Mouse (Mus musculus) central nervous system, embryonic 14 days (tissue): Measurements from ENCODE around the gene Tmem87a. TPM values are rescaled to one million over a fixed set of nuclear protein-coding genes. Genes with fewer than 3 reads are reported as not detected.

Source experiments
- polyA plus RNA-seq: library from polyadenylated mRNA; depleted of rRNA; stranded (reverse); fragments of >200 nt; gene quantifications from 2 replicates; pipeline ENCODE4 v1.2.3, GENCODE M21; 2012; rRNA removed

Tmem87a gene
- polyA plus RNA-seq: 20.4 and 20.5 TPM in 2 replicates

GRCm38 (mm10) chr2:120403986-120404822, at the start of gene Tmem87a:
Gene Tmem87a, minus strand, starts transcription at chr2:120404113.

GRCm38 (mm10) chr2:120403653-120403985, 294 bp downstream of the Tmem87a start, which contains the start of gene Ganc:
Gene Ganc, plus strand, starts transcription at chr2:120403896.

GRCm38 (mm10) chr2:120352682-120353646, 50.9 kb downstream of the Tmem87a start, which contains the start of gene Vps39:
Gene Vps39, minus strand, starts transcription at chr2:120353137.

GRCm38 (mm10) chr2:120313976-120314375, 89.9 kb downstream of the Tmem87a start, which contains the start of gene Pla2g4f:
Gene Pla2g4f, minus strand, starts transcription at chr2:120314165.

Other genes with a start within 250 kb of the Tmem87a start
- 7.3 and 8.6 TPM in 2 replicates for gene Ehd4, start 249.5 kb downstream of the Tmem87a start, polyA plus RNA-seq
- 3.3 and 3.5 TPM in 2 replicates for gene Pla2g4e, start 158.8 kb downstream of the Tmem87a start, polyA plus RNA-seq
- 0.04 TPM in 1 of 2 replicates, not detected in the other for gene Pla2g4d, start 114.9 kb downstream of the Tmem87a start, polyA plus RNA-seq
- 0.04 and 0.18 TPM in 2 replicates for gene Pla2g4f, start 89.9 kb downstream of the Tmem87a start, polyA plus RNA-seq
- gene Vps39, start 51.0 kb downstream of the Tmem87a start, polyA plus RNA-seq: 52.5 and 57.6 TPM in 2 replicates
- gene Ganc, start 217 bp downstream of the Tmem87a start, polyA plus RNA-seq: 7.8 and 8.0 TPM in 2 replicates
- 1.1 and 2.1 TPM in 2 replicates for gene Capn3, start 51.9 kb upstream of the Tmem87a start, polyA plus RNA-seq
- gene Zfp106, start 159.7 kb upstream of the Tmem87a start, polyA plus RNA-seq: 43.1 and 44.4 TPM in 2 replicates
- gene Snap23, start 163.6 kb upstream of the Tmem87a start, polyA plus RNA-seq: 25.3 and 28.9 TPM in 2 replicates
- 16.7 TPM in 2 replicates for gene Haus2, start 205.3 kb upstream of the Tmem87a start, polyA plus RNA-seq
- 21.4 and 26.4 TPM in 2 replicates for gene Lrrc57, start 205.4 kb upstream of the Tmem87a start, polyA plus RNA-seq
- gene Stard9, start 225.0 kb upstream of the Tmem87a start, polyA plus RNA-seq: 13.9 and 16.5 TPM in 2 replicates